Mouse (Mus musculus) limb, embryonic 14.5 days (tissue): Measurements from ENCODE around the gene Atp8b4. TPM values are rescaled to one million over a fixed set of nuclear protein-coding genes. Genes with fewer than 3 reads are reported as not detected.

Source experiments
- ATAC-seq: fragments of 200-750 bp; cut with Nextera tagmentation; 2 replicates; pipeline ENCODE4 v1.8.0; 2017; ENCODE audit warnings: low read depth, moderate number of reproducible peaks, moderate TSS enrichment; ENCODE audit not compliant: low FRiP score
- DNase-seq: peaks from one replicate; pipeline ENCODE4 v3.0.0-alpha.2; 2015; ENCODE audit warnings: low spot score
- H3K27ac ChIP-seq: fragments of 300-500 bp; sonication (generic); replicated peaks from 2 replicates; pipeline ENCODE4 v1.5.1; 2014; ENCODE audit warnings: low read depth, mild to moderate bottlenecking, low read length, moderate library complexity, mixed read lengths
- H3K27me3 ChIP-seq: fragments of 300-500 bp; sonication (generic); 2 replicates; pipeline ENCODE4 v1.6.1; 2014; ENCODE audit warnings: low read length, mixed read lengths; ENCODE audit not compliant: control insufficient read depth, insufficient read depth
- H3K36me3 ChIP-seq: fragments of 300-500 bp; sonication (generic); 2 replicates; pipeline ENCODE4 v1.6.1; 2014; ENCODE audit warnings: mild to moderate bottlenecking, low read length, moderate library complexity, mixed read lengths; ENCODE audit not compliant: control insufficient read depth, insufficient read depth
- H3K4me1 ChIP-seq: fragments of 300-500 bp; sonication (generic); 2 replicates; pipeline ENCODE4 v1.6.1; 2014; ENCODE audit warnings: antibody characterized with exemption, low read length, mixed read lengths; ENCODE audit not compliant: control insufficient read depth, insufficient read depth
- H3K4me2 ChIP-seq: fragments of 300-500 bp; sonication (generic); replicated peaks from 2 replicates; pipeline ENCODE4 v1.6.1; 2014; ENCODE audit warnings: low read depth, mild to moderate bottlenecking, low read length, moderate library complexity; ENCODE audit not compliant: severe bottlenecking
- H3K4me3 ChIP-seq: fragments of 300-500 bp; sonication (generic); replicated peaks from 2 replicates; pipeline ENCODE4 v1.5.1; 2014; ENCODE audit warnings: low read length
- H3K9ac ChIP-seq: fragments of 300-500 bp; sonication (generic); 2 replicates; pipeline ENCODE4 v1.6.1; 2014; ENCODE audit warnings: mild to moderate bottlenecking, low read depth, low read length, moderate library complexity; ENCODE audit not compliant: severe bottlenecking
- H3K9me3 ChIP-seq: fragments of 300-500 bp; sonication (generic); 2 replicates; pipeline ENCODE4 v1.6.1; 2016; ENCODE audit warnings: low read length; ENCODE audit not compliant: control insufficient read depth
- POLR2A ChIP-seq: fragments of 200-500 bp; IDR thresholded peaks from 2 replicates; pipeline ENCODE4 v1.8.0; 2012; ENCODE audit warnings: inconsistent platforms, mild to moderate bottlenecking, moderate library complexity, borderline replicate concordance; ENCODE audit not compliant: insufficient read depth, insufficient read length; ENCODE audit errors: extremely low read depth
- WGBS: fragments of 180-500 bp; shearing (Covaris S2); extraction: QIAGEN DNeasy Blood & Tissue Kit; methylation state at CpG from one replicate; pipeline ENCODE4 v1.1.7; 2014; 5-methylcytosine and 5-hydroxymethylcytosine counted together
- polyA plus RNA-seq, 2 experiments: library from polyadenylated mRNA; depleted of rRNA in 1 of 2; stranded (reverse) in 1 of 2; unstranded in 1 of 2; fragments of >200 nt; fragmentation: Nextera tagmentation in 1 of 2; extraction: Ambion mirVana in 1 of 2; gene quantifications; 2 replicates each; pipeline versions ENCODE4 v1.2.1 to v1.2.3; 2012 to 2014

Atp8b4 gene
- polyA plus RNA-seq, 2 experiments, result 0.36 to 0.40 TPM

- Histone ChIP-seq H3K4me1 (no peaks in the 10 kb centered on the region), H3K27me3 (no peaks in the 10 kb centered on the region), H3K4me2 (no peak overlapping the region), H3K27ac (no peak overlapping the region), H3K9me3 (no peaks in the 10 kb centered on the region), H3K4me3 (no peak overlapping the region), H3K36me3 (no peaks in the 10 kb centered on the region), H3K9ac (no peak overlapping the region)
- TF ChIP-seq POLR2A, result no peak
- WGBS, result 81% methylated on average over 8 of the region's 8 CpGs
- ATAC-seq, result no peak
- no peak for DNase-seq
Observed at GRCm38 (mm10) chr2:126424714-126425113, 75.8 kb downstream of the Atp8b4 start.

DNA sequence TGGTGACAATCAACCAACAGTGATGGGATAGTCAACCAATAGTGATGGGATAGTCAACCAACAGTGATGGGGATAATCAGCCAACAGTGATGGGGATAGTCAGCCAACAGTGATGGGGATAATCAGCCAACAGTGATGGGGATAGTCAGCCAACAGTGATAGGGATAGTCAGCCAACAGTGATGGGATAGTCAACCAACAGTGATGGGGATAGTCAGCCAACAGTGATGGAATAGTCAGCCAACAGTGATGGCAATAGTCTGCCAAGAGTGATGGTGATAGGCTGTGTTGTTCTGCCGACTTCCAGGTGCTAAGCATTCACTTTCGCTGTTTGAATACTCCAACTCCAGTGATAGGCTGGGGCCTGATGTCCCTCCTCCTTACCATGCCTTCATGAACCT is 79.6 kb downstream of the Atp8b4 start:
- ATAC-seq (no peak), DNase-seq (no peak)
- no peak overlapping the region for H3K9ac ChIP-seq
- no peaks in the 10 kb centered on the region for H3K27me3 ChIP-seq
- H3K36me3 ChIP-seq, result no peaks in the 10 kb centered on the region
- WGBS, result 93% methylated on average over 2 of the region's 2 CpGs
- H3K4me3 ChIP-seq, result no peak overlapping the region
- H3K9me3 ChIP-seq, result no peaks in the 10 kb centered on the region
- no peak overlapping the region for H3K4me2 ChIP-seq
- H3K27ac ChIP-seq, result no peak overlapping the region
- TF ChIP-seq POLR2A, result no peak
- H3K4me1 ChIP-seq, result no peaks in the 10 kb centered on the region

GRCm38 (mm10) chr2:126418916-126419315 is 81.6 kb downstream of the Atp8b4 start:
- no peak overlapping the region for H3K27ac ChIP-seq
- TF ChIP-seq POLR2A, result no peak
- H3K4me1 ChIP-seq, result no peaks in the 10 kb centered on the region
- DNase-seq (no peak), ATAC-seq (no peak)
- no peaks in the 10 kb centered on the region for H3K27me3 ChIP-seq
- 84% methylated on average over 3 of the region's 3 CpGs for WGBS
- no peak overlapping the region for H3K4me2 ChIP-seq
- no peaks in the 10 kb centered on the region for H3K36me3 ChIP-seq
- H3K9ac ChIP-seq, result no peak overlapping the region
- no peaks in the 10 kb centered on the region for H3K9me3 ChIP-seq
- no peak overlapping the region for H3K4me3 ChIP-seq

DNA sequence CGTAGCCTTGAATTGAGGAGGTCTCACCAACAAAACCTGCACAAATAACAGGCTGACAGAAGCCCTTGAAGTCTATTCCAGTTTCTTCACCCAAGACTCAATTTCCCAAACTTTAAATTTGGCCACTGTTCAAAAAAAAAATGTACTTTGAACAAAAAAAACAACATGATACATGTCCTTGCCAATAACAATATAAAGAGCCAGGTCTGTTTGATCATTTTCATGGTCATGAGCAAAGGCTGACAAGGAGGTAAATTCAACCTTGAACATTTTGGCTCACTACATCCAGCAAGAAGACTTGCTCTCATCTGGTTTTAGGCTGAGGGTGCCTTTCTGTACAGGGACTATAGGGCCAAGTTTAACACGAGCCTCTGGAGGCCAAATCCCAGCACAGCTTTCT is 83.7 kb downstream of the Atp8b4 start:
- WGBS, result 63% methylated on average over 2 of the region's 2 CpGs
- ATAC-seq (no peak), DNase-seq (no peak)
- no peaks in the 10 kb centered on the region for H3K36me3 ChIP-seq
- no peak overlapping the region for H3K9ac ChIP-seq
- no peak overlapping the region for H3K27ac ChIP-seq
- H3K4me3 ChIP-seq, result no peak overlapping the region
- TF ChIP-seq POLR2A, result no peak
- no peaks in the 10 kb centered on the region for H3K9me3 ChIP-seq
- H3K4me2 ChIP-seq, result no peak overlapping the region
- H3K27me3 ChIP-seq, result no peaks in the 10 kb centered on the region
- no peaks in the 10 kb centered on the region for H3K4me1 ChIP-seq

DNA sequence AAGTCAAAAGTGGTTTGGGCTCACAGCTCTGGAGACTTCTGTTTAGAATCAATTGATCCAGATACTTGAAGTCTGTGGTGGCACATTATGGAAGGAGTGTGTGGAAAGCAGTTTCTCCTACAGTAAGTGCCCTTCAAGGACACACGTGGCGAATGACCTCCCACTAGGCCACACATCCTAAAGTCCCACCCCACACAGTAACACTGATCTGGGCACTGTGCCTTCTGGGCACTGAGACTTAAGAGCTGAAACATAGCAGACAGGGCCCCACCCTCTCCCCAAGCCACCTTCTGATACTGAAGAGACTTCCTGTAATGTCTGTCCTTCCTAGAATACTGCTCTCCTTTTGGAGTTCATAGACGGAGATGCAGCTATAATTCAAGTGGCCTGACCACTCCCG is 84.5 kb downstream of the Atp8b4 start:
- no peak for TF ChIP-seq POLR2A
- Histone ChIP-seq H3K9ac (no peak overlapping the region), H3K4me3 (no peak overlapping the region), H3K27me3 (no peaks in the 10 kb centered on the region), H3K9me3 (no peaks in the 10 kb centered on the region), H3K4me1 (no peaks in the 10 kb centered on the region), H3K4me2 (no peak overlapping the region), H3K27ac (no peak overlapping the region), H3K36me3 (no peaks in the 10 kb centered on the region)
- WGBS, result 47% methylated on average over 4 of the region's 4 CpGs
- no peak for ATAC-seq
- DNase-seq, result no peak

DNA sequence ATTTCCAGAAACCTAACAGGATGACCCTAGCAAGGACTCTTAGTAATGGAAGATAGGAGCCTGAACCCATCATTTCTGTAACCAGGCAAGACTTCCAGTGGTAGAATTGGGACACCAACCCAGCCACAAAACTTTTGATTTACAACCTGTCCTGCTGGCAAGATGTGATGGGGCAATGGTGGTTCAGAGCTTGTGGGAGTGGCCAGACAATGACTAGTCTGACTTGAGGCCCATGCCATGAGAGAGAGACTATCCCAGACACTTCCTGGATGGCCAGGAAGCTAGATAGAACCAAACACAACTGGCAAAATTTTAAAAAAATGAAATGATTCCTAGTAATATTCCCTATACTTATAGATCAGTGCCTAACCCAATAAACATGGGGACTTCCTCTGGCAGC is 87.7 kb downstream of the Atp8b4 start:
- Histone ChIP-seq H3K4me3 (no peak overlapping the region), H3K9ac (no peak overlapping the region), H3K27me3 (no peaks in the 10 kb centered on the region), H3K4me2 (no peak overlapping the region), H3K27ac (no peak overlapping the region), H3K4me1 (no peaks in the 10 kb centered on the region), H3K9me3 (no peaks in the 10 kb centered on the region), H3K36me3 (no peaks in the 10 kb centered on the region)
- DNase-seq (no peak), ATAC-seq (no peak)
- TF ChIP-seq POLR2A, result no peak
